Mouse (Mus musculus) lung, adult 18-20 months (tissue): ENCODE measurements around the gene Rbm7.
"Not testable (repeated sequence)": the region's sequence is repeated elsewhere in the genome, so short reads cannot be mapped to it uniquely, and the experiment has no call there.

Experiments used
- DNase-seq, 2 experiments: peaks; one replicate each; pipeline ENCODE4 v3.0.0; 2022; ENCODE audit warnings: mixed read lengths in 2 of 2

Rbm7 gene

GRCm38 (mm10) chr9:48480411-48481213 is 14.5 kb downstream of the Rbm7 start, which contains the start of gene Rexo2:
Gene Rexo2 (minus strand): TSS chr9:48480623.
- DNase-seq = peak; percentile 96 to 97

DNA sequence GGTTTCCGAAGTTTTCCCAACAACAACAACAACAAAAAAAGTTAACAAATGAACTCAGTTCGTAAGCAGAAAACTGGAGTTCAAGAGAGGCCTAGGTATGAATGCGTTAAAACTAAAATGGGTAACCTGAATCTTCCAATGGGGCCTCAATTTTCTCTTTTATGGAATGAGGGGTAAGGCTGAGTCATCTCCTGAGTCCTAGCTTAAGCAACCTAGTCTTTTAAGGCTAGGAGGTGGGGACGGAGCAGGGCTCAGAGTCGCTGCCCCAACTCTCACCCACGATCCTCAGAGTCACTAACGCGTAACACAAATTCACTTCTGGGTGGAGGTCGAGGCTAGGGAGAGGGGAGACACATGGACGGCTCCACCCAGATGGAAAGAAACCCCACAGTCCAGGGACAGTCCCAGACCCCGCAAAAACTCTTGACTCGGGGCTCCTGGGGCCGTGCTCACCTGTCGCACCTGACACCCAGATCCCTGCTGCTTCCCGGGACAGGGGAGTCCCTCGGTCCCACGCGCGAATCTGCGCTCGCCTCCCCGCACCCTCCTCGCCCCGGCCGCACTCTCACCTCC is 15.2 kb downstream of the Rbm7 start:
- DNase-seq = no peak

- DNase-seq = no peak
Observed at GRCm38 (mm10) chr9:48478808-48479207, 16.3 kb downstream of the Rbm7 start.

GRCm38 (mm10) chr9:48476236-48477165 is 18.6 kb downstream of the Rbm7 start:
- DNase-seq = peak; percentile 52 to 64

DNA sequence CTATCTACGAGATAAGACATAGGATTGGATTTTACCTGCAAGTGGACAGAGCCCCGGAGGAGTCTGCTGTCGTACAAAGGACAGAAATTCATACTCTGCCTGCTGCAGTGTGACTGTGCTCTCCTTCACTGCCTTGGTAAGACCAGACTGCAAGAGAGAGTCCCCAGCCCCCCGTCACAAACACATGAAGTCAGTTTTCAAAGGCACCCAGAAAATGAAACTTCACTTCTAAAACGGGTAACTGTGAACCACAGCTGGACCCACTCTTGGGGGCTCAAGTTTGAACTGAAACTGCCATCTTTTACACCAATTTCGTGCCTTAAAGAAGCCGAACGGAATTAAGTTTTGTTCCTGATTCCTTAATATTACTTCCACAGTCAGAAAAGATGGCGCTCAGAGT is 20.7 kb downstream of the Rbm7 start:
- DNase-seq = no peak

- no peak for DNase-seq
Observed at GRCm38 (mm10) chr9:48473131-48473530, 22.0 kb downstream of the Rbm7 start.

- DNase-seq = peak in 1 of 2 experiments; percentile 24
Observed at GRCm38 (mm10) chr9:48472441-48473025, 22.6 kb downstream of the Rbm7 start.

DNA sequence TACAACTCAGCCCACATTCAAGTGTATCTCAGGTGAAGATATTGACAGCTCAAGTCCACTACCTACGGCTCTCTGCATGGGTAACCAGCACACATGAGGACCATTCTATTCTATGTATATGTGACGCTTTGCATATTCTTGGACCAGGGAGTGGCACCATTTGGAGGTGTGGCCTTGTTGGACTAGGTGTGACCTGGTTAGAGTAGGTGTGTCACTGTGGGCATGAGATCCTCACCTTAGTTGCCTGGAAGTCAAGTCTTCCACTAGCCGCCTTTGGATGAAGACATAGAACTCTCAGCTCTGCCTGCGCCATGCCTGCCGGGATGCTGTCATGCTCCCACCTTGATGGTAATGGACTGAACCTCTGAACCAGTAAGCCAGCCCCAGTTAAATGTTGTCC is 27.6 kb downstream of the Rbm7 start:
- DNase-seq = not testable (repeated sequence)

GRCm38 (mm10) chr9:48466804-48467203 is 28.3 kb downstream of the Rbm7 start:
- DNase-seq = peak; percentile 64 to 72

GRCm38 (mm10) chr9:48465671-48466070 is 29.4 kb downstream of the Rbm7 start:
- DNase-seq = no peak

DNA sequence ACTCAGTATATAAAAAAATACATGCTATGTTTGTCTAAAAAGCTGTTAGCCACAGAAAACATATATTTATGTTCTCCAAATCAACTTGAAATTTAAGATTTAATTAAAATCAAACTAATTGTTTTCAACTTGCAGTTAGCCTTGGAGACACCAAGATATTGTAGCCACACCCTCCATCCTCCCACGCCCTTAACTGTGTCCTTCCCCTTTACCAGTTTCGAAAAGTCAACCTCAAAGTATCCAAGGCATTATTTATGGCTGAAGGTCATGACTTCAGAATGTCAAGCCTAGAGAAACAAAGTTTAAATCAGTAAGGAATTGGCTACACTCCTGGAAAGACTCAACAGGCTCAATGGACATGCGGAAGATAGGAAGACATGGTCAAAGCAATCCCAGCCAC is 33.6 kb downstream of the Rbm7 start:
- DNase-seq = no peak

DNA sequence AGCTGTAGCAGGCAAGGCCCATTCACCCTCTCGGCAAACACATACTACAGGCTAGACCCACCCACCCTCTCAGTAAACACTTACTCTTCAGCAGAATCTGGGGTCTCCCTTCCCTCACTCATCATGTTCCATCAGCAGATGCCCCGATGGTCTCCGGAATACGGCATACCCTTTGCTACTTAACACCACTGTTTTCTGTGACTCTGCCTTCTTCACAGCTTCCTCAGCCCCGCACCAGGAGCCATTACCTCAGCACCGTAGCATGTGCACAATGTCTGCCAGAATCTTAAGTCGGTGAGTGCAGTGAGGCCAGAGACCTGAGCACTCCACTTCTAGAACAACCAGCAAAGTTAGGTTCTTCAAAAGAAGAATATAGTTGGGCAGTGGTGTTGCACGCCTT is 34.4 kb downstream of the Rbm7 start:
- DNase-seq = no peak

DNA sequence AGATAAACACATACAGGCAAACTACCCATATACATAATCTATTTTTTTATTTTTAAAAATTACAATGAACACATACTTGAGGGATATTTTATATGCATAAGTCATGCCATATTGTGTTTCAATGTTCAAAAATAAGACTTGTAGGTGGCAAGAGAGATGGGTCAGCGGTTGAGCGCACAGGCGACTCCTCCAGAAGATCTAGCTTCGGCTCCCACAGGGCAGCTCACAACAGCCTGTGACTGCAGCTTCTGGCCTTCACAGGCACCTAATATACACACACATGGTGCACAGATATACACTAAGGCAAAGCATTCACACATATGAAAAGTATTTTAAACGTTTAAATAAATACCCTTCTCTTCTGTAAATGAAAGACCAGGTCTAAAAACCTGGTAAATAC is 35.7 kb downstream of the Rbm7 start:
- DNase-seq = no peak

GRCm38 (mm10) chr9:48458879-48459278 is 36.2 kb downstream of the Rbm7 start:
- DNase-seq = no peak

GRCm38 (mm10) chr9:48455961-48456360 is 39.1 kb downstream of the Rbm7 start:
- DNase-seq = no peak

DNA sequence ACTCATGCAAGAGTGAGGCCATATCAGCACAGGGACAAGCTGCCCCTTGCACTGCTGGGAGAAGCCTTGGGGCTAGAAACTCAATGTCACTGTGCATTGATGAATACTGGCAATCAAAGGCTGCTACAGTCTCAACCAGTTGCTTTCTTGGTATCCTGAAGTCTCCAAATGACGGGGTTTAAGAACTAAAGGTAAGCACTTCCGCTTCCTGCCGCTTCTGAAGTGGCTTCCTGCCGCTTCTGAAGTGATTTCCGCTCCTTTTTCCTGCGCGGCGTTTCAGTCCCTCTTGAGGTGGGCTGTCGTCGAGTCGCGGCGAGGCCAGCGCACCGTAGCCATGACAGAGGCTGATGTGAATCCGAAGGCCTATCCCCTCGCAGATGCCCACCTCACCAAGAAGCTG is 45.0 kb downstream of the Rbm7 start:
- DNase-seq = no peak

GRCm38 (mm10) chr9:48447783-48448209 is 47.3 kb downstream of the Rbm7 start:
- DNase-seq = peak in 1 of 2 experiments; percentile 6

DNA sequence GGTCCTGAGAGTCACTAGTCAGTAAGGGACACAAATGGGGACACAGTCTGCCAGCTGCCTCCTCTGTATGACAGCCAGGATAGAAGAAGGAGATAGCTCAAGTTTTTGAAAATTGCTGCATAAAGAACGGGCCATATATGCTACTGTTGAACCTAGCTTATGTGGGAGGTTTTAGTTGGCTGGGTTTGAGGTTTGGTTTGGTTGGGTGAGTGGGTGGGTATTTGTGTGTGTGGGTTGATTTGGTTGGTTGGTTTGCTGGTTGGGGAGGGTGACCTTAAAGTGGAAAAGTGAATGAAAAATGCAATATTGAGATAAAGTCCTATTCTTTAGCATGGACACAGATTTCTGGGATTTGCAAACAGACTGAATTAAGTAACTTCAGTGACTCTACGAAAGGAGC is 50.3 kb downstream of the Rbm7 start:
- no peak for DNase-seq

GRCm38 (mm10) chr9:48443873-48444272 is 51.2 kb downstream of the Rbm7 start:
- DNase-seq = no peak
